Mouse (Mus musculus) heart, embryonic 14.5 days (tissue): Measurements from ENCODE around the gene Ppp1r9a. TPM values are rescaled to one million over a fixed set of nuclear protein-coding genes. Genes with fewer than 3 reads are reported as not detected.

Experiments
- ATAC-seq: fragments of 200-750 bp; cut with Nextera tagmentation; 2 replicates; pipeline ENCODE4 v1.8.0; 2017; ENCODE audit warnings: low read depth, moderate TSS enrichment; ENCODE audit not compliant: insufficient number of reproducible peaks, insufficient read depth, low FRiP score
- H3K27ac ChIP-seq, 2 experiments: fragments of 200-500 bp in 1 of 2; fragments of 300-500 bp in 1 of 2; sonication (generic) in 1 of 2; replicated peaks in 1 of 2; 2 replicates each; pipeline ENCODE4 v1.5.1; 2012 to 2014; ENCODE audit warnings: low read depth in 2 of 2, low read length in 2 of 2, control low read depth in 1 of 2, mild to moderate bottlenecking in 1 of 2, mixed read lengths in 1 of 2; ENCODE audit not compliant: control insufficient read depth in 1 of 2, insufficient read depth in 1 of 2
- H3K27me3 ChIP-seq: fragments of 300-500 bp; sonication (generic); 2 replicates; pipeline ENCODE4 v1.6.1; 2014; ENCODE audit warnings: mild to moderate bottlenecking, low read length, control low read depth; ENCODE audit not compliant: control insufficient read depth, insufficient read depth
- H3K36me3 ChIP-seq: fragments of 300-500 bp; sonication (generic); 2 replicates; pipeline ENCODE4 v1.6.1; 2014; ENCODE audit warnings: mild to moderate bottlenecking, control low read depth, low read length, mixed read lengths; ENCODE audit not compliant: control insufficient read depth, insufficient read depth
- H3K4me1 ChIP-seq, 2 experiments: fragments of 200-500 bp in 1 of 2; fragments of 300-500 bp in 1 of 2; sonication (generic) in 1 of 2; 2 replicates each; pipeline ENCODE4 v1.6.1; 2012 to 2014; ENCODE audit warnings: low read length in 2 of 2, control low read depth in 1 of 2, mixed read lengths in 1 of 2; ENCODE audit not compliant: control insufficient read depth in 2 of 2, insufficient read depth in 2 of 2
- H3K4me2 ChIP-seq: fragments of 300-500 bp; sonication (generic); 2 replicates; pipeline ENCODE4 v1.6.1; 2014; ENCODE audit warnings: mild to moderate bottlenecking, low read length
- H3K4me3 ChIP-seq, 2 experiments: fragments of 200-500 bp in 1 of 2; fragments of 300-500 bp in 1 of 2; sonication (generic) in 1 of 2; 2 replicates each; pipeline ENCODE4 v1.5.1; 2012 to 2014; ENCODE audit warnings: low read length in 2 of 2, mild to moderate bottlenecking in 2 of 2, control low read depth in 1 of 2, low read depth in 1 of 2, moderate library complexity in 1 of 2; ENCODE audit not compliant: control insufficient read depth in 1 of 2, insufficient read depth in 1 of 2
- H3K9ac ChIP-seq: fragments of 300-500 bp; sonication (generic); 2 replicates; pipeline ENCODE4 v1.6.1; 2014; ENCODE audit warnings: mild to moderate bottlenecking, low read length
- H3K9me3 ChIP-seq: fragments of 300-500 bp; sonication (generic); 2 replicates; pipeline ENCODE4 v1.6.1; 2016; ENCODE audit warnings: low read length, control low read depth; ENCODE audit not compliant: control insufficient read depth
- WGBS: fragments of 180-500 bp; shearing (Covaris S2); extraction: QIAGEN DNeasy Blood & Tissue Kit; methylation state at CpG from one replicate; pipeline ENCODE4 v1.1.7; 2014; 5-methylcytosine and 5-hydroxymethylcytosine counted together
- polyA plus RNA-seq: library from polyadenylated mRNA; unstranded; fragments of >200 nt; fragmentation: Nextera tagmentation; extraction: Ambion mirVana; gene quantifications from 2 replicates; pipeline ENCODE4 v1.2.1, GENCODE M21; 2014

Ppp1r9a gene
- polyA plus RNA-seq, 1 experiment from 2014 or later = 25.5 TPM

GRCm38 (mm10) chr6:5188938-5189337 lies 286.2 kb downstream of the Ppp1r9a start:
- H3K27me3 ChIP-seq = no peaks in the 10 kb centered on the region
- 70% methylated on average over 6 of the region's 6 CpGs for WGBS
- H3K36me3 ChIP-seq = no peaks in the 10 kb centered on the region
- no peaks in the 10 kb centered on the region for H3K4me1 ChIP-seq
- no peak overlapping the region for H3K9ac ChIP-seq
- H3K4me3 ChIP-seq = no peak overlapping the region
- H3K9me3 ChIP-seq = no peaks in the 10 kb centered on the region
- no peak for ATAC-seq
- H3K27ac ChIP-seq = no peak overlapping the region
- no peak overlapping the region for H3K4me2 ChIP-seq

- Histone ChIP-seq H3K36me3 (no peaks in the 10 kb centered on the region), H3K9me3 (no peaks in the 10 kb centered on the region), H3K27ac (no peak overlapping the region), H3K4me2 (no peak overlapping the region), H3K4me1 (no peaks in the 10 kb centered on the region), H3K9ac (no peak overlapping the region), H3K27me3 (no peaks in the 10 kb centered on the region), H3K4me3 (no peak overlapping the region)
- WGBS = 31% methylated on average over 4 of the region's 4 CpGs
- ATAC-seq = no peak; the same call in 1 of the 2 replicates
These were observed 286.8 kb downstream of the Ppp1r9a start for GRCm38 (mm10) chr6:5189507-5189906.

GRCm38 (mm10) chr6:5190761-5191160 lies 288.0 kb downstream of the Ppp1r9a start:
- H3K9me3 ChIP-seq = no peaks in the 10 kb centered on the region
- H3K4me3 ChIP-seq = no peak overlapping the region
- 69% methylated on average over 4 of the region's 4 CpGs for WGBS
- H3K9ac ChIP-seq = no peak overlapping the region
- H3K4me1 ChIP-seq = no peaks in the 10 kb centered on the region
- H3K27ac ChIP-seq = no peak overlapping the region
- H3K36me3 ChIP-seq = no peaks in the 10 kb centered on the region
- no peak overlapping the region for H3K4me2 ChIP-seq
- no peaks in the 10 kb centered on the region for H3K27me3 ChIP-seq
- ATAC-seq = no peak

- 23% methylated on average over 5 of the region's 5 CpGs for WGBS
- no peak for ATAC-seq
These were observed 291.0 kb downstream of the Ppp1r9a start, which contains the start of gene Pon1 for GRCm38 (mm10) chr6:5193693-5194092. Gene Pon1, minus strand, starts transcription at chr6:5193946.

GRCm38 (mm10) chr6:5198590-5198989 lies 295.9 kb downstream of the Ppp1r9a start:
- ATAC-seq = no peak
- H3K9ac ChIP-seq = no peak overlapping the region
- no peaks in the 10 kb centered on the region for H3K9me3 ChIP-seq
- H3K4me2 ChIP-seq = no peak overlapping the region
- H3K27me3 ChIP-seq = no peaks in the 10 kb centered on the region
- no peaks in the 10 kb centered on the region for H3K4me1 ChIP-seq
- no peaks in the 10 kb centered on the region for H3K36me3 ChIP-seq
- WGBS = 81% methylated on average over 5 of the region's 5 CpGs
- H3K27ac ChIP-seq = no peak overlapping the region
- H3K4me3 ChIP-seq = no peak overlapping the region

More at GRCm38 (mm10) chr6:5193693-5194092, 291.0 kb downstream of the Ppp1r9a start, which contains the start of gene Pon1:
- H3K9me3 ChIP-seq = no peaks in the 10 kb centered on the region
- H3K27ac ChIP-seq = no peak within 1 kb of the TSS
- no peak within 1 kb of the TSS for H3K9ac ChIP-seq
- no peak within 1 kb of the TSS for H3K4me2 ChIP-seq
- H3K4me3 ChIP-seq = no peak within 1 kb of the TSS
- no peaks in the 10 kb centered on the region for H3K27me3 ChIP-seq
- H3K36me3 ChIP-seq = no peaks in the 10 kb centered on the region
- no peaks in the 10 kb centered on the region for H3K4me1 ChIP-seq

- H3K27ac ChIP-seq = no peak overlapping the region
- no peaks in the 10 kb centered on the region for H3K4me1 ChIP-seq
- no peak overlapping the region for H3K9ac ChIP-seq
- no peaks in the 10 kb centered on the region for H3K27me3 ChIP-seq
- ATAC-seq = no peak
- H3K36me3 ChIP-seq = no peaks in the 10 kb centered on the region
- WGBS = 83% methylated on average over 8 of the region's 8 CpGs
- no peaks in the 10 kb centered on the region for H3K9me3 ChIP-seq
- no peak overlapping the region for H3K4me3 ChIP-seq
- no peak overlapping the region for H3K4me2 ChIP-seq
These were observed 296.7 kb downstream of the Ppp1r9a start for GRCm38 (mm10) chr6:5199376-5199905.

GRCm38 (mm10) chr6:5199916-5200315 lies 297.2 kb downstream of the Ppp1r9a start:
- H3K4me1 ChIP-seq = no peaks in the 10 kb centered on the region
- no peak overlapping the region for H3K27ac ChIP-seq
- ATAC-seq = no peak
- no peaks in the 10 kb centered on the region for H3K27me3 ChIP-seq
- 76% methylated on average over 3 of the region's 3 CpGs for WGBS
- H3K36me3 ChIP-seq = no peaks in the 10 kb centered on the region
- H3K9me3 ChIP-seq = no peaks in the 10 kb centered on the region
- no peak overlapping the region for H3K9ac ChIP-seq
- H3K4me3 ChIP-seq = no peak overlapping the region
- H3K4me2 ChIP-seq = no peak overlapping the region

GRCm38 (mm10) chr6:5207817-5208216 lies 305.1 kb downstream of the Ppp1r9a start:
- Histone ChIP-seq H3K4me3 (no peak overlapping the region), H3K4me2 (no peak overlapping the region), H3K27ac (no peak overlapping the region), H3K36me3 (no peaks in the 10 kb centered on the region), H3K27me3 (no peaks in the 10 kb centered on the region), H3K4me1 (no peaks in the 10 kb centered on the region), H3K9ac (no peak overlapping the region), H3K9me3 (no peaks in the 10 kb centered on the region)
- no peak for ATAC-seq
- WGBS = 78% methylated on average over 2 of the region's 2 CpGs
